Mouse (Mus musculus): Measurements from ENCODE around the gene Rpn1.

- TF ChIP-seq GATA1 (IDR thresholded peaks at IDR 0.05; ENCODE audit: low read length): no peak
- TF ChIP-seq TAL1 (IDR thresholded peaks at IDR 0.05; ENCODE audit: low read length): no peak
These were observed 21.7 kb downstream of the Rpn1 start for GRCm38 (mm10) chr6:88105783-88106611.

Data from erythroblast, embryonic 14.5 days (primary cell).